In genomic region chr3:41574720-41575435, GRCm38 (mm10) we compare ENCODE assay signal across 13 mouse cellular contexts. TPM values are rescaled to one million over a fixed set of nuclear protein-coding genes. Genes with fewer than 3 reads are reported as not detected.
DNase-seq lines count a peak whose midpoint lies in the region; ATAC-seq and TF ChIP-seq lines count a peak whose summit lies in the region.
"Had no signal": no experiment of that assay in that cellular context is flagged by ENCODE, and none has a peak within 500 bp of the region (broad histone marks: within the 10 kb centered on the region; RNA-seq: fewer than 3 reads in every experiment).

No protein-coding gene starts in this region.

- DNase-seq in heart, adult 2 months: peak in 1 of 2 experiments; percentile 51
- no peak for DNase-seq in heart, adult 8-10 months (ENCODE audit: low spot score)
- DNase-seq in CH12.LX (ENCODE audit: extremely low read depth): no peak
- DNase-seq in kidney, postnatal 0 days (ENCODE audit: low spot score): peak; percentile 57
- no peak for DNase-seq in ovary, adult 18-20 months (ENCODE audit: low spot score)
- DNase-seq in layer of hippocampus, adult 11-12 months (ENCODE audit: low spot score): no peak
- no peak for DNase-seq in adrenal gland, adult 8-10 months
- DNase-seq: cerebellum, adult 11 months; layer of hippocampus, adult 9-11 months; lung, adult 18-20 months; thymus, postnatal 14 days had no signal

- no peak for TF ChIP-seq CTCF in heart, adult 2 months (IDR thresholded peaks at IDR 0.05)
- no peak for TF ChIP-seq CTCF in CH12.LX (conservative IDR thresholded peaks at IDR 0.05 in 1 of 2, IDR thresholded peaks at IDR 0.05 in 1 of 2; ENCODE audit: low read depth in 2 of 2, low read length in 2 of 2)
- no peak for TF ChIP-seq CTCF in kidney, postnatal 0 days (IDR thresholded peaks at IDR 0.05; ENCODE audit: low read depth)

- in situ Hi-C loops in CH12.LX (cut with MboI; ENCODE audit: low pct_ligation_motif_present, low pct_unique_long_range_greater_than_20kb, low sequenced_read_pairs): loop anchor here (25.0 kb wide), 1 partner anchor 213 kb away; no protein-coding TSS in a partner anchor

- H3K27me3 ChIP-seq in heart, adult 2 months (ENCODE audit: control insufficient read depth, insufficient read depth, low read length): no peaks in the 10 kb centered on the region
- H3K27me3 ChIP-seq in CH12.LX (replicated peaks): no peaks in the 10 kb centered on the region
- H3K27me3 ChIP-seq in heart, embryonic 11.5 days (ENCODE audit: control insufficient read depth, insufficient read depth, low read length): no peaks in the 10 kb centered on the region
- H3K27me3 ChIP-seq in kidney, postnatal 0 days (ENCODE audit: insufficient read depth, low read length): no peaks in the 10 kb centered on the region
- H3K27me3 ChIP-seq: embryonic facial prominence, embryonic 15.5 days had no signal

- no peak overlapping the region for H3K4me3 ChIP-seq in heart, adult 2 months
- H3K4me3 ChIP-seq in CH12.LX (replicated peaks in 1 of 3; ENCODE audit: low read depth in 2 of 3, low read length in 2 of 3, poor library complexity in 1 of 3): no peak overlapping the region
- H3K4me3 ChIP-seq in heart, embryonic 11.5 days (ENCODE audit: low read depth, low read length): no peak overlapping the region
- H3K4me3 ChIP-seq in kidney, postnatal 0 days (replicated peaks; ENCODE audit: low read depth, low read length): no peak overlapping the region
- H3K4me3 ChIP-seq: embryonic facial prominence, embryonic 15.5 days had no signal

- peak overlapping the region; percentile 36 for H3K9ac ChIP-seq in heart, adult 2 months (ENCODE audit: low read depth, low read length)
- H3K9ac ChIP-seq in CH12.LX (ENCODE audit: insufficient read depth, low read depth): no peak overlapping the region
- H3K9ac ChIP-seq in heart, embryonic 11.5 days (ENCODE audit: low read depth, low read length): no peak overlapping the region
- peak overlapping the region; percentile 27; the same call in 1 of the 2 replicates for H3K9ac ChIP-seq in kidney, postnatal 0 days (ENCODE audit: low read depth, low read length)
- H3K9ac ChIP-seq: embryonic facial prominence, embryonic 15.5 days had no signal

- H3K27ac ChIP-seq in heart, adult 2 months: peak overlapping the region; percentile 87
- no peak overlapping the region for H3K27ac ChIP-seq in CH12.LX (ENCODE audit: insufficient read depth, low read depth)
- no peak overlapping the region for H3K27ac ChIP-seq in heart, embryonic 11.5 days (ENCODE audit: low read depth, low read length)
- H3K27ac ChIP-seq in kidney, postnatal 0 days: peak overlapping the region; percentile 76
- H3K27ac ChIP-seq: embryonic facial prominence, embryonic 15.5 days had no signal

- peaks cover 7% of the 10 kb centered on the region for H3K79me2 ChIP-seq in heart, adult 2 months (replicated peaks; ENCODE audit: control insufficient read depth, insufficient read depth, low read length)
- peaks cover 34% of the 10 kb centered on the region for H3K79me2 ChIP-seq in CH12.LX (replicated peaks; ENCODE audit: control insufficient read depth, extremely low read depth, insufficient read depth, poor library complexity, severe bottlenecking)

- TF ChIP-seq POLR2A in heart, adult 2 months (IDR thresholded peaks at IDR 0.05; ENCODE audit: insufficient read depth, low read depth, low read length): no peak
- TF ChIP-seq POLR2A in CH12.LX (IDR thresholded peaks at IDR 0.05; ENCODE audit: low read depth, low read length): no peak

- intact Hi-C loops in heart, adult 2 months (cut with DNase I): no loop called here

- peaks cover 33% of the 10 kb centered on the region for H3K4me1 ChIP-seq in heart, adult 2 months (ENCODE audit: control insufficient read depth, insufficient read depth, low read length)
- peaks cover 15 to 99% of the 10 kb centered on the region in 2 experiments for H3K4me1 ChIP-seq in CH12.LX (ENCODE audit: control insufficient read depth in 1 of 2, insufficient read depth in 2 of 2)
- peaks cover 58% of the 10 kb centered on the region for H3K4me1 ChIP-seq in heart, embryonic 11.5 days (ENCODE audit: control insufficient read depth, insufficient read depth, low read length)
- peaks cover 53% of the 10 kb centered on the region for H3K4me1 ChIP-seq in kidney, postnatal 0 days (replicated peaks; ENCODE audit: insufficient read depth, low read length)
- H3K4me1 ChIP-seq: embryonic facial prominence, embryonic 15.5 days had no signal

- ATAC-seq in heart, embryonic 11.5 days (replicated peaks; ENCODE audit: insufficient number of reproducible peaks, low FRiP score, low TSS enrichment): no peak
- no peak; the same call in 1 of the 2 replicates for ATAC-seq in kidney, postnatal 0 days (replicated peaks; ENCODE audit: low FRiP score, low read depth)

- no peaks in the 10 kb centered on the region for H3K9me3 ChIP-seq in CH12.LX (replicated peaks; ENCODE audit: low read length)
- H3K9me3 ChIP-seq in heart, embryonic 11.5 days (replicated peaks; ENCODE audit: control insufficient read depth, low read length): no peaks in the 10 kb centered on the region
- no peaks in the 10 kb centered on the region for H3K9me3 ChIP-seq in kidney, postnatal 0 days (replicated peaks; ENCODE audit: low read length)
- H3K9me3 ChIP-seq: embryonic facial prominence, embryonic 15.5 days had no signal

- no peak overlapping the region for H3K4me2 ChIP-seq in CH12.LX (ENCODE audit: insufficient read depth, low read depth, poor library complexity, severe bottlenecking)
- H3K4me2 ChIP-seq in heart, embryonic 11.5 days: peak overlapping the region; percentile 12; the same call in 1 of the 2 replicates
- no peak overlapping the region for H3K4me2 ChIP-seq in kidney, postnatal 0 days (ENCODE audit: low read length)
- H3K4me2 ChIP-seq: embryonic facial prominence, embryonic 15.5 days had no signal

- TF ChIP-seq EP300 in heart, adult 2 months (IDR thresholded peaks at IDR 0.05; ENCODE audit: insufficient read depth, low read depth, low read length): no peak
- no peak for TF ChIP-seq EP300 in CH12.LX (IDR thresholded peaks at IDR 0.05; ENCODE audit: low read length)

- H3K36me3 ChIP-seq in heart, adult 2 months (ENCODE audit: control insufficient read depth, insufficient read depth, low read length): peaks cover 6% of the 10 kb centered on the region
- peaks cover 0 to 14% of the 10 kb centered on the region in 2 experiments for H3K36me3 ChIP-seq in CH12.LX (replicated peaks in 1 of 2; ENCODE audit: control insufficient read depth in 1 of 2, insufficient read depth in 1 of 2, low read length in 1 of 2)
- no peaks in the 10 kb centered on the region for H3K36me3 ChIP-seq in heart, embryonic 11.5 days (ENCODE audit: control insufficient read depth, insufficient read depth, low read length)
- no peaks in the 10 kb centered on the region for H3K36me3 ChIP-seq in kidney, postnatal 0 days (ENCODE audit: insufficient read depth, low read length)
- H3K36me3 ChIP-seq: embryonic facial prominence, embryonic 15.5 days had no signal

- no peak for TF ChIP-seq RAD21 in CH12.LX (IDR thresholded peaks at IDR 0.05; ENCODE audit: low read depth, low read length)

- 19% methylated on average over 7 of the region's 7 CpGs for WGBS in heart, adult 2 months
- 37% methylated on average over 7 of the region's 7 CpGs for WGBS in heart, embryonic 11.5 days (ENCODE audit: insufficient replicate concordance)
- 26% methylated on average over 7 of the region's 7 CpGs for WGBS in kidney, postnatal 0 days

- dilution Hi-C loops in CH12.LX (cut with MboI; ENCODE audit: extremely low pct_ligation_motif_present, extremely low pct_unique_long_range_greater_than_20kb, low sequenced_read_pairs): no loop called here

TF ChIP-seq in CH12.LX, 34 proteins besides CTCF, POLR2A, EP300 and RAD21:
- TF ChIP-seq SIN3A (IDR thresholded peaks at IDR 0.05; ENCODE audit: low read length) (no peak), MEF2A (IDR thresholded peaks at IDR 0.05; ENCODE audit: borderline replicate concordance, low read depth, low read length) (peak; percentile 63; the same call in 1 of the 2 replicates)

RNA-seq across cellular contexts. Expression of gene Jade1, which starts 19.3 kb away (rescaled TPM):
- total RNA-seq in heart, adult 2 months (2021): 10 to 100 TPM; 28.5 to 38.6 TPM
- polyA plus RNA-seq in heart, adult 2 months (2012; rRNA removed): 10.1 and 24.0 TPM in 2 replicates
- 10 to 100 TPM; 26.5 to 40.1 (median 28.9) TPM for total RNA-seq in heart, adult 8-10 months (2022)
- total RNA-seq in CH12.LX (2012; rRNA removed) (10.7 and 11.9 TPM in 2 replicates), CH12.LX (2014; rRNA removed) (9.6 and 12.5 TPM in 2 replicates)
- 11.0 and 12.0 TPM in 2 replicates for polyA plus RNA-seq in CH12.LX (2012; ENCODE audit: insufficient read length, low read depth)
- 12.0 and 13.8 TPM in 2 replicates for polyA plus RNA-seq in heart, embryonic 11.5 days (2014; fragmentation: Nextera tagmentation; extraction: Ambion mirVana)
- 25.4 and 25.8 TPM in 2 replicates for polyA plus RNA-seq in kidney, postnatal 0 days (2015; fragmentation: Nextera tagmentation; extraction: Ambion mirVana)
- 10 to 100 TPM; 48.6 to 76.6 (median 55.3) TPM for total RNA-seq in adrenal gland, adult 8-10 months (2022)

Comparison
In these comparisons a context has a peak if more than half of its experiments do, and no peak if none do; other contexts are left out.
1. H3K27ac ChIP-seq: peak in heart, adult 2 months (single experiment) and kidney, postnatal 0 days (single experiment); none in CH12.LX (single experiment) and heart, embryonic 11.5 days (single experiment).
2. H3K9ac ChIP-seq: peak in heart, adult 2 months (single experiment) and kidney, postnatal 0 days (single experiment); none in CH12.LX (single experiment) and heart, embryonic 11.5 days (single experiment).